Mouse (Mus musculus) heart, embryonic 15.5 days (tissue): ENCODE measurements around the gene Capn2. TPM values are rescaled to one million over a fixed set of nuclear protein-coding genes. Genes with fewer than 3 reads are reported as not detected.
A peak's percentile ranks its signal among the peaks of the same experiment; 100 is the strongest.

Source experiments
- ATAC-seq: fragments of 200-750 bp; cut with Nextera tagmentation; replicated peaks from 2 replicates; pipeline ENCODE4 v1.8.0; 2017; ENCODE audit warnings: low read depth, moderate TSS enrichment; ENCODE audit not compliant: insufficient number of reproducible peaks, insufficient read depth, low FRiP score
- H3K27ac ChIP-seq: fragments of 300-500 bp; sonication (generic); 2 replicates; pipeline ENCODE4 v1.5.1; 2015; ENCODE audit warnings: mild to moderate bottlenecking, inconsistent platforms
- H3K27me3 ChIP-seq: fragments of 300-500 bp; sonication (generic); 2 replicates; pipeline ENCODE4 v1.6.1; 2015; ENCODE audit warnings: inconsistent platforms
- H3K36me3 ChIP-seq: fragments of 300-500 bp; sonication (generic); 2 replicates; pipeline ENCODE4 v1.6.1; 2015; ENCODE audit warnings: mild to moderate bottlenecking, inconsistent platforms
- H3K4me1 ChIP-seq: fragments of 300-500 bp; sonication (generic); replicated peaks from 2 replicates; pipeline ENCODE4 v1.6.1; 2015; ENCODE audit warnings: inconsistent platforms
- H3K4me2 ChIP-seq: fragments of 300-500 bp; sonication (generic); 2 replicates; pipeline ENCODE4 v1.6.1; 2015; ENCODE audit warnings: inconsistent platforms, mild to moderate bottlenecking, moderate library complexity
- H3K4me3 ChIP-seq: fragments of 300-500 bp; sonication (generic); 2 replicates; pipeline ENCODE4 v1.5.1; 2015; ENCODE audit warnings: mild to moderate bottlenecking, inconsistent platforms
- H3K9ac ChIP-seq: fragments of 300-500 bp; sonication (generic); 2 replicates; pipeline ENCODE4 v1.6.1; 2015; ENCODE audit warnings: mild to moderate bottlenecking, inconsistent platforms
- H3K9me3 ChIP-seq: fragments of 300-500 bp; sonication (generic); replicated peaks from 2 replicates; pipeline ENCODE4 v1.6.1; 2016; ENCODE audit warnings: inconsistent platforms
- WGBS: fragments of 180-500 bp; shearing (Covaris S2); methylation state at CpG from one replicate; pipeline ENCODE4 v1.1.7; 2015; ENCODE audit warnings: mixed read lengths; 5-methylcytosine and 5-hydroxymethylcytosine counted together
- polyA plus RNA-seq: library from polyadenylated mRNA; unstranded; fragments of >200 nt; fragmentation: Nextera tagmentation; extraction: Ambion mirVana; gene quantifications from 2 replicates; pipeline ENCODE4 v1.2.1, GENCODE M21; 2015

Gene Capn2
- polyA plus RNA-seq, 1 experiment from 2014 or later, result 84.9 TPM

- no peak overlapping the region for H3K9ac ChIP-seq
- WGBS, result 41% methylated on average over 2 of the region's 2 CpGs
- H3K4me3 ChIP-seq, result no peak overlapping the region
- H3K27me3 ChIP-seq, result no peaks in the 10 kb centered on the region
- H3K27ac ChIP-seq, result no peak overlapping the region
- H3K36me3 ChIP-seq, result peaks cover 19% of the 10 kb centered on the region; the same call in 1 of the 2 replicates
- H3K4me2 ChIP-seq, result no peak overlapping the region
- H3K4me1 ChIP-seq, result peaks cover 57% of the 10 kb centered on the region
- H3K9me3 ChIP-seq, result no peaks in the 10 kb centered on the region
- ATAC-seq, result no peak
Observed at GRCm38 (mm10) chr1:182511073-182511472, 6.3 kb downstream of the Capn2 start.

- WGBS, result 79% methylated on average over 10 of the region's 10 CpGs
- H3K4me2 ChIP-seq, result no peak overlapping the region
- H3K9ac ChIP-seq, result no peak overlapping the region
- no peaks in the 10 kb centered on the region for H3K27me3 ChIP-seq
- ATAC-seq, result no peak
- H3K27ac ChIP-seq, result no peak overlapping the region
- no peaks in the 10 kb centered on the region for H3K9me3 ChIP-seq
- no peak overlapping the region for H3K4me3 ChIP-seq
- peaks cover 65% of the 10 kb centered on the region for H3K4me1 ChIP-seq
- H3K36me3 ChIP-seq, result peaks cover 19% of the 10 kb centered on the region; the same call in 1 of the 2 replicates
Observed at GRCm38 (mm10) chr1:182509110-182509797, 8.2 kb downstream of the Capn2 start.

GRCm38 (mm10) chr1:182506229-182506986, 11.0 kb downstream of the Capn2 start:
- Histone ChIP-seq H3K27me3 (no peaks in the 10 kb centered on the region), H3K4me1 (peaks cover 71% of the 10 kb centered on the region), H3K36me3 (peaks cover 14% of the 10 kb centered on the region; the same call in 1 of the 2 replicates), H3K4me2 (no peak overlapping the region), H3K27ac (peak overlapping the region; percentile 80), H3K9ac (no peak overlapping the region), H3K9me3 (no peaks in the 10 kb centered on the region), H3K4me3 (no peak overlapping the region)
- ATAC-seq, result peak; percentile 75
- WGBS, result 20% methylated on average over 7 of the region's 7 CpGs

- Histone ChIP-seq H3K4me3 (no peak overlapping the region), H3K36me3 (peaks cover 3% of the 10 kb centered on the region; the same call in 1 of the 2 replicates), H3K4me2 (no peak overlapping the region), H3K27me3 (no peaks in the 10 kb centered on the region), H3K9ac (no peak overlapping the region), H3K27ac (0 out of 2 replicates have a peak overlapping the region, but pooled peaks have one; percentile 80), H3K9me3 (no peaks in the 10 kb centered on the region), H3K4me1 (peaks cover 73% of the 10 kb centered on the region)
- no peak for ATAC-seq
- 88% methylated on average over 3 of the region's 3 CpGs for WGBS
Observed at GRCm38 (mm10) chr1:182505291-182505690, 12.1 kb downstream of the Capn2 start.

- Histone ChIP-seq H3K4me1 (peaks cover 77% of the 10 kb centered on the region), H3K4me3 (no peak overlapping the region), H3K36me3 (no peaks in the 10 kb centered on the region; the same call in 1 of the 2 replicates), H3K9me3 (no peaks in the 10 kb centered on the region), H3K27ac (peak overlapping the region; percentile 64), H3K27me3 (no peaks in the 10 kb centered on the region), H3K9ac (peak overlapping the region; percentile 5; the same call in 1 of the 2 replicates), H3K4me2 (peak overlapping the region; percentile 37)
- ATAC-seq, result peak; percentile 45; the same call in 1 of the 2 replicates
- WGBS, result 8% methylated on average over 4 of the region's 4 CpGs
Observed at GRCm38 (mm10) chr1:182504223-182504622, 13.2 kb downstream of the Capn2 start.

- H3K27ac ChIP-seq, result peak overlapping the region; percentile 64
- H3K9me3 ChIP-seq, result no peaks in the 10 kb centered on the region
- WGBS, result 77% methylated on average over 13 of the region's 13 CpGs
- H3K4me2 ChIP-seq, result no peak overlapping the region
- no peaks in the 10 kb centered on the region; the same call in 1 of the 2 replicates for H3K36me3 ChIP-seq
- no peak overlapping the region for H3K9ac ChIP-seq
- ATAC-seq, result no peak
- no peak overlapping the region for H3K4me3 ChIP-seq
- H3K4me1 ChIP-seq, result peaks cover 80% of the 10 kb centered on the region
- H3K27me3 ChIP-seq, result no peaks in the 10 kb centered on the region
Observed at GRCm38 (mm10) chr1:182503206-182503900, 14.1 kb downstream of the Capn2 start.

GRCm38 (mm10) chr1:182502491-182503050, 14.8 kb downstream of the Capn2 start:
- WGBS, result 66% methylated on average over 7 of the region's 7 CpGs
- ATAC-seq, result no peak

GRCm38 (mm10) chr1:182501815-182502405, 15.5 kb downstream of the Capn2 start:
- ATAC-seq, result no peak
- Histone ChIP-seq H3K4me2 (no peak overlapping the region), H3K36me3 (no peaks in the 10 kb centered on the region; the same call in 1 of the 2 replicates), H3K9me3 (no peaks in the 10 kb centered on the region), H3K27me3 (no peaks in the 10 kb centered on the region), H3K9ac (no peak overlapping the region), H3K4me1 (peaks cover 91% of the 10 kb centered on the region), H3K4me3 (no peak overlapping the region), H3K27ac (no peak overlapping the region)
- WGBS, result 79% methylated on average over 7 of the region's 7 CpGs

More at GRCm38 (mm10) chr1:182502491-182503050, 14.8 kb downstream of the Capn2 start:
- Histone ChIP-seq H3K27ac (no peak overlapping the region), H3K27me3 (no peaks in the 10 kb centered on the region), H3K4me1 (peaks cover 84% of the 10 kb centered on the region), H3K4me2 (no peak overlapping the region), H3K36me3 (no peaks in the 10 kb centered on the region; the same call in 1 of the 2 replicates), H3K4me3 (no peak overlapping the region), H3K9me3 (no peaks in the 10 kb centered on the region), H3K9ac (no peak overlapping the region)

GRCm38 (mm10) chr1:182500843-182501242, 16.6 kb downstream of the Capn2 start:
- H3K27ac ChIP-seq, result peak overlapping the region; percentile 67; the same call in 1 of the 2 replicates

GRCm38 (mm10) chr1:182500224-182500623, 17.2 kb downstream of the Capn2 start:
- H3K27ac ChIP-seq, result peak overlapping the region; percentile 67
- H3K4me1 ChIP-seq, result peaks cover 88% of the 10 kb centered on the region
- ATAC-seq, result no peak
- no peak overlapping the region for H3K4me3 ChIP-seq
- H3K9ac ChIP-seq, result no peak overlapping the region
- H3K27me3 ChIP-seq, result no peaks in the 10 kb centered on the region
- 70% methylated on average over 4 of the region's 4 CpGs for WGBS
- no peaks in the 10 kb centered on the region for H3K9me3 ChIP-seq
- no peak overlapping the region for H3K4me2 ChIP-seq
- H3K36me3 ChIP-seq, result no peaks in the 10 kb centered on the region; the same call in 1 of the 2 replicates

More at GRCm38 (mm10) chr1:182500843-182501242, 16.6 kb downstream of the Capn2 start:
- Histone ChIP-seq H3K4me2 (no peak overlapping the region), H3K9ac (no peak overlapping the region), H3K4me3 (no peak overlapping the region), H3K36me3 (no peaks in the 10 kb centered on the region; the same call in 1 of the 2 replicates), H3K4me1 (peaks cover 91% of the 10 kb centered on the region), H3K27me3 (no peaks in the 10 kb centered on the region), H3K9me3 (no peaks in the 10 kb centered on the region)
- ATAC-seq, result no peak
- WGBS, result 83% methylated on average over 4 of the region's 4 CpGs
